Mouse (Mus musculus) kidney, adult 2 months (tissue): ENCODE data around the gene Arhgef11. TPM values are rescaled to one million over a fixed set of nuclear protein-coding genes. Genes with fewer than 3 reads are reported as not detected.

ENCODE experiments used
- DNase-seq: peaks from one replicate; pipeline ENCODE4 v3.0.0; 2021
- H3K27ac ChIP-seq: fragments of 200-500 bp; 2 replicates; pipeline ENCODE4 v1.5.1; 2012; ENCODE audit warnings: low read depth, low read length, control low read depth, inconsistent platforms; ENCODE audit not compliant: insufficient read depth
- H3K27me3 ChIP-seq: fragments of 200-500 bp; replicated peaks from 2 replicates; pipeline ENCODE4 v1.6.1; 2012; ENCODE audit warnings: mild to moderate bottlenecking, moderate library complexity, low read length, inconsistent platforms; ENCODE audit not compliant: control insufficient read depth, insufficient read depth
- H3K36me3 ChIP-seq: fragments of 200-500 bp; 2 replicates; pipeline ENCODE4 v1.6.1; 2012; ENCODE audit warnings: mild to moderate bottlenecking, moderate library complexity, low read length, inconsistent platforms; ENCODE audit not compliant: control insufficient read depth, insufficient read depth
- H3K4me1 ChIP-seq: fragments of 200-500 bp; 2 replicates; pipeline ENCODE4 v1.6.1; 2011; ENCODE audit warnings: low read length; ENCODE audit not compliant: control insufficient read depth, insufficient read depth
- H3K4me3 ChIP-seq: fragments of 200-500 bp; 2 replicates; pipeline ENCODE4 v1.5.1; 2011; ENCODE audit warnings: mild to moderate bottlenecking, low read depth, low read length, control low read depth; ENCODE audit not compliant: insufficient read depth
- CTCF ChIP-seq: fragments of 200-500 bp; conservative IDR thresholded peaks from 2 replicates; pipeline ENCODE4 v1.5.1; 2011; ENCODE audit warnings: low read depth, mild to moderate bottlenecking, control low read depth, low read length, moderate library complexity, mixed read lengths; ENCODE audit not compliant: insufficient read depth, insufficient read length
- POLR2A ChIP-seq: fragments of 200-500 bp; IDR thresholded peaks from one replicate; pipeline ENCODE4 v1.6.1; 2011; ENCODE audit warnings: low read depth, low read length, control low read depth
- WGBS: fragments of 180-500 bp; shearing (Covaris S2); methylation state at CpG from one replicate; pipeline ENCODE4 v1.1.7; 2018; 5-methylcytosine and 5-hydroxymethylcytosine counted together
- polyA plus RNA-seq: library from polyadenylated mRNA; depleted of rRNA; stranded (reverse); fragments of >200 nt; gene quantifications from 2 replicates; pipeline ENCODE4 v1.2.3, GENCODE M21; 2012

Gene Arhgef11
- polyA plus RNA-seq, 1 experiment: 35.4 TPM

DNA sequence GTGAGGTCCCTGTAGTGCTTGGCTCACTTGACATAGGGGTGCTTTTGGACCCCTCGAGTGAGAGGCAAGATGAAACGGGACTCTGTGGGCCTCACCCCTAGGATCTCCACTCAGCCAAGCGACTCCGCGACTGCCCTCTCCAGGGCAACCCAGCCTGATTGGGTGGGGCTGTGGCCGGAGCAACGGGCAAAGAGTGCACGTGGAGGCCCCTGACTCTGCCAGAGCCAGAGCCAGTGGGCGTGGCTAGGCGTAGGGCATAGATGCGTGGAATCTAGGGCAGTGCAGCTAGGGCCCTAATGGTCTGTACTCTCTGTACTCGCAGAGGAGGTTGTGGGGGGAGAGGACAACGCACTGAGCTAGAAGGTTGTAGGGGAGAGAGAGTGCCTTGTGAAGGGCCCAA lies 131.1 kb downstream of the Arhgef11 start, which contains the start of gene Lrrc71:
Gene Lrrc71, minus strand, starts transcription at position 195 of the 400 bp plus-strand sequence.
- peak; percentile 63 for DNase-seq
- Histone ChIP-seq H3K4me3 (no peak within 1 kb of the TSS), H3K36me3 (no peaks in the 10 kb centered on the region), H3K4me1 (no peaks in the 10 kb centered on the region), H3K27me3 (no peaks in the 10 kb centered on the region), H3K27ac (no peak within 1 kb of the TSS)
- 25% methylated on average over 13 of the region's 13 CpGs for WGBS
- no peak for TF ChIP-seq CTCF
- no peak for TF ChIP-seq POLR2A

- Histone ChIP-seq H3K36me3 (no peaks in the 10 kb centered on the region), H3K27me3 (no peaks in the 10 kb centered on the region), H3K4me1 (no peaks in the 10 kb centered on the region), H3K27ac (no peak overlapping the region), H3K4me3 (no peak overlapping the region)
- TF ChIP-seq CTCF: peak; percentile 92
- TF ChIP-seq POLR2A: no peak
- DNase-seq: peak; percentile 75
- WGBS: 16% methylated on average over 5 of the region's 5 CpGs
These were observed 131.7 kb downstream of the Arhgef11 start for GRCm38 (mm10) chr3:87749036-87749435.

DNA sequence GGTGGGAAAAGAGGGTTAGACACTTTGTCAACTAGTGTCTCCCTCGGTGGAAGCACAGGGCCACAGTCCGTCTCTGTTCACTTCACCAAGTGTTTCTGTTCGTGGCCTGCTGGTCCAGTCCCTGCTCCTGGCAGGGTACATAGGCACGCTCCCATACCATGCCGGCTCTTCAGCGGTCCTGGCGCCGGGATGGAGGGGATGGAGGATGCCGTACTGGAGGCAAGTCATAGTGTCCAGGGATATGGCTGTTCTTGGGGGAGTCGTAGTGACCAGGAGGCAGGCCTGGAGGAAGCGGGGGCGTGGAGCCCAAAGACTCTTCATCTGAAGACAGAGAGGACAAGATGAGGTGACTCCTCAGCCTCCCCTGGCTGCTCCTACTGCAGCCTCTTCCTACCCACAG lies 132.6 kb downstream of the Arhgef11 start:
- TF ChIP-seq CTCF (no peak), POLR2A (no peak)
- Histone ChIP-seq H3K4me1 (no peaks in the 10 kb centered on the region), H3K4me3 (no peak overlapping the region), H3K36me3 (no peaks in the 10 kb centered on the region), H3K27ac (no peak overlapping the region), H3K27me3 (no peaks in the 10 kb centered on the region)
- WGBS: 92% methylated on average over 12 of the region's 12 CpGs
- no peak for DNase-seq

GRCm38 (mm10) chr3:87752567-87752966 lies 135.2 kb downstream of the Arhgef11 start:
- Histone ChIP-seq H3K27ac (no peak overlapping the region), H3K4me3 (no peak overlapping the region), H3K36me3 (no peaks in the 10 kb centered on the region), H3K4me1 (no peaks in the 10 kb centered on the region), H3K27me3 (no peaks in the 10 kb centered on the region)
- WGBS: 94% methylated on average over 3 of the region's 3 CpGs
- no peak for DNase-seq
- TF ChIP-seq CTCF (no peak), POLR2A (no peak)

- 86% methylated on average over 13 of the region's 13 CpGs for WGBS
- no peaks in the 10 kb centered on the region for H3K27me3 ChIP-seq
- no peaks in the 10 kb centered on the region for H3K36me3 ChIP-seq
- H3K4me3 ChIP-seq: no peak overlapping the region
- no peak for DNase-seq
- H3K4me1 ChIP-seq: no peaks in the 10 kb centered on the region
- TF ChIP-seq POLR2A (no peak), CTCF (no peak)
- no peak overlapping the region for H3K27ac ChIP-seq
These were observed 136.5 kb downstream of the Arhgef11 start for GRCm38 (mm10) chr3:87753829-87754228.

- no peak overlapping the region; the same call in 1 of the 2 replicates for H3K4me3 ChIP-seq
- no peaks in the 10 kb centered on the region for H3K36me3 ChIP-seq
- no peak for TF ChIP-seq POLR2A
- TF ChIP-seq CTCF: peak; percentile 92
- no peaks in the 10 kb centered on the region for H3K4me1 ChIP-seq
- WGBS: 10% methylated on average over 24 of the region's 24 CpGs
- no peaks in the 10 kb centered on the region for H3K27me3 ChIP-seq
- DNase-seq: peak; percentile 88
- H3K27ac ChIP-seq: no peak overlapping the region
These were observed 138.6 kb downstream of the Arhgef11 start for GRCm38 (mm10) chr3:87755964-87756363.

GRCm38 (mm10) chr3:87756488-87756887 lies 139.1 kb downstream of the Arhgef11 start:
- no peak for DNase-seq
- WGBS: 57% methylated on average over 20 of the region's 20 CpGs
- TF ChIP-seq POLR2A (no peak), CTCF (no peak)
- no peaks in the 10 kb centered on the region for H3K27me3 ChIP-seq
- peaks cover 3% of the 10 kb centered on the region; the same call in 1 of the 2 replicates for H3K4me1 ChIP-seq
- no peaks in the 10 kb centered on the region for H3K36me3 ChIP-seq
- H3K4me3 ChIP-seq: no peak overlapping the region
- H3K27ac ChIP-seq: no peak overlapping the region
